Mouse (Mus musculus) liver, postnatal 0 days (tissue): ENCODE data around the gene Msi2.

Experiments
- CTCF ChIP-seq: sonication (generic); IDR thresholded peaks from 2 replicates; pipeline ENCODE4 v1.5.1; 2016; ENCODE audit warnings: antibody characterized with exemption, low read depth
- EP300 ChIP-seq: IDR thresholded peaks from 2 replicates; pipeline ENCODE4 v1.6.1; 2016; ENCODE audit warnings: antibody characterized with exemption, low read depth, mild to moderate bottlenecking

- TF ChIP-seq CTCF (no peak), EP300 (no peak)
Measured at GRCm38 (mm10) chr11:88542817-88543216, 175.5 kb downstream of the Msi2 start.
